Mouse (Mus musculus): ENCODE measurements around the gene Olfr592. TPM values are rescaled to one million over a fixed set of nuclear protein-coding genes. Genes with fewer than 3 reads are reported as not detected.

Gene Olfr592
- under 1 TPM in 1 of 2 experiments, not detected in 1; 0.05 TPM for polyA plus RNA-seq (2017; shearing (Covaris generic))

GRCm38 (mm10) chr7:103184503-103184902, at the start of gene Olfr592:
Gene Olfr592, plus strand, starts transcription at chr7:103184803.

GRCm38 (mm10) chr7:103140579-103140978, 44.0 kb upstream of the Olfr592 start, which contains the start of gene Olfr588-ps1:
Gene Olfr588-ps1, plus strand, starts transcription at chr7:103140879.

GRCm38 (mm10) chr7:103156256-103156655, 28.3 kb upstream of the Olfr592 start, which contains the start of gene Olfr589:
Gene Olfr589, minus strand, starts transcription at chr7:103156356.

DNA sequence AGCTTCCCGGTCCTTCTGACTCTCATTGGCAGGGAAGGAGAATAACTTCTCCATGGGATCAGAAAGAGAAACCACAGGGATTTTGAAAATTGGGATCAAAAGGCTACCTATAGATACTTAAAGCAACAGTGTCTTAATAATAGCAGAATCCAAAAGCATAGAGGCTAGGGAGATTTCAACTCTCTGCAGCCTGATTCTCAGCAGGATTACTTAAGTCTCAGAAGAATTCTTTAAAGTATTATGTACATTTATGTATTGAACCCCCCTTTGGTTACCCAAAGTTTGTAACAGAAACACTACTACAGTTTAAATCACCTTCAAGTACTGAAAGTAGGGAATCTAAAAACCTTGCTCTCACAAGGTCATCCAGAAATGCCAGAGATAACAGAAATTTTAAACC, 6.4 kb upstream of the Olfr592 start, which contains the start of gene Olfr591:
Gene Olfr591 (minus strand): TSS at position 101 of the 400 bp plus-strand sequence.

GRCm38 (mm10) chr7:103211562-103211961, 27.0 kb downstream of the Olfr592 start, which contains the start of gene Olfr593:
Gene Olfr593, plus strand, starts transcription at chr7:103211862.

GRCm38 (mm10) chr7:103216696-103217095, 32.1 kb downstream of the Olfr592 start, which contains the start of gene Olfr594:
Gene Olfr594, plus strand, starts transcription at chr7:103216996.

Other genes with a start within 250 kb of the Olfr592 start
- under 1 TPM in 1 of 2 experiments, not detected in 1; 0.86 TPM for gene Olfr573-ps1, start 242.2 kb upstream of the Olfr592 start, polyA plus RNA-seq (2017; shearing (Covaris generic))
- gene Olfr574, start 236.3 kb upstream of the Olfr592 start, polyA plus RNA-seq (2017; shearing (Covaris generic)): not detected
- not detected for gene Olfr575, start 226.0 kb upstream of the Olfr592 start, polyA plus RNA-seq (2017; shearing (Covaris generic))
- under 1 TPM in 1 of 2 experiments, not detected in 1; 0.25 TPM for gene Olfr576, start 222.1 kb upstream of the Olfr592 start, polyA plus RNA-seq (2017; shearing (Covaris generic))
- gene Olfr577, start 208.9 kb upstream of the Olfr592 start, polyA plus RNA-seq (2017; shearing (Covaris generic)): under 1 TPM in 1 of 2 experiments, not detected in 1; 0.12 TPM
- gene Olfr578, start 195.5 kb upstream of the Olfr592 start, polyA plus RNA-seq (2017; shearing (Covaris generic)): not detected
- not detected for gene Olfr582, start 146.8 kb upstream of the Olfr592 start, polyA plus RNA-seq (2017; shearing (Covaris generic))
- not detected for gene Olfr583, start 133.5 kb upstream of the Olfr592 start, polyA plus RNA-seq (2017; shearing (Covaris generic))
- gene Olfr584, start 102.9 kb upstream of the Olfr592 start, polyA plus RNA-seq (2017; shearing (Covaris generic)): under 1 TPM in 1 of 2 experiments, not detected in 1; 0.41 TPM
- gene Olfr585, start 87.1 kb upstream of the Olfr592 start, polyA plus RNA-seq (2017; shearing (Covaris generic)): not detected
- not detected for gene Olfr586, start 59.2 kb upstream of the Olfr592 start, polyA plus RNA-seq (2017; shearing (Covaris generic))
- gene Olfr588-ps1, start 43.9 kb upstream of the Olfr592 start, polyA plus RNA-seq (2017; shearing (Covaris generic)): under 1 TPM in 1 of 2 experiments, not detected in 1; 0.04 TPM
- not detected for gene Olfr589, start 28.4 kb upstream of the Olfr592 start, polyA plus RNA-seq (2017; shearing (Covaris generic))
- gene Olfr591, start 6.5 kb upstream of the Olfr592 start, polyA plus RNA-seq (2017; shearing (Covaris generic)): not detected
- gene Olfr593, start 27.1 kb downstream of the Olfr592 start, polyA plus RNA-seq (2017; shearing (Covaris generic)): not detected
- under 1 TPM in 1 of 2 experiments, not detected in 1; 0.36 TPM for gene Olfr594, start 32.2 kb downstream of the Olfr592 start, polyA plus RNA-seq (2017; shearing (Covaris generic))
- gene Usp17ld, start 67.7 kb downstream of the Olfr592 start, polyA plus RNA-seq (2017; shearing (Covaris generic)): not detected
- gene Olfr596, start 120.8 kb downstream of the Olfr592 start, polyA plus RNA-seq (2017; shearing (Covaris generic)): not detected
- gene Olfr597, start 131.5 kb downstream of the Olfr592 start, polyA plus RNA-seq (2017; shearing (Covaris generic)): under 1 TPM in 1 of 2 experiments, not detected in 1; 0.55 TPM
- gene Olfr598, start 138.8 kb downstream of the Olfr592 start, polyA plus RNA-seq (2017; shearing (Covaris generic)): not detected
- not detected for gene Olfr599, start 151.1 kb downstream of the Olfr592 start, polyA plus RNA-seq (2017; shearing (Covaris generic))
- not detected for gene Olfr600, start 164.9 kb downstream of the Olfr592 start, polyA plus RNA-seq (2017; shearing (Covaris generic))
- gene Olfr601, start 177.9 kb downstream of the Olfr592 start, polyA plus RNA-seq (2017; shearing (Covaris generic)): not detected
- not detected for gene Olfr603, start 201.4 kb downstream of the Olfr592 start, polyA plus RNA-seq (2017; shearing (Covaris generic))
- gene Usp17lc, start 230.3 kb downstream of the Olfr592 start, polyA plus RNA-seq (2017; shearing (Covaris generic)): under 1 TPM in 1 of 2 experiments, not detected in 1; 0.25 TPM

Measured in activated CD4-positive, CD25-positive, alpha-beta regulatory T cell (primary cell).